Mouse (Mus musculus): ENCODE measurements around the gene Fmo4.

DNA sequence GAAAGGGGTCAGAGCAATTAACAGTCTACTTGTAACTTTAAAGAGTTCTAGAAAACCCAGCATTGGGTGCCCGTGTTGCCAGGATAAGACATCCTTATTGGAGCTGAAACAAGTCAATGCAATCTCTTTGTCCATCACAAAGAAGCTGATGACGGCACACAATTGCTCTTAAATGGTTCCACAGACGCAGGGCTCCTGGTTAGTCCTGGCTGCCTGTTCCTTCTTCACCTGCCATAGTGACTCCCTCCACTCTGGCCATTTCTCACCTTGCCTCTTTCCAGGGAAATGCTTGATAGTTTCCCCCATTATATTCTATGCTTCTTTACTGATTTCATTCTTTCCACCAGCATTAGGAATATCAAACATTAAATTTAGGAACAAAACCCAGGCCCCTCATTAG, 5.2 kb downstream of the Fmo4 start:
- no peak for TF ChIP-seq CTCF (IDR thresholded peaks at IDR 0.05; ENCODE audit: low read depth)
- TF ChIP-seq EP300 (IDR thresholded peaks at IDR 0.05; ENCODE audit: low read depth) = no peak
